Mouse (Mus musculus) MN1 (cell line): ENCODE results near the gene Lrmp.

Experiments
- DNase-seq: peaks from one replicate; pipeline ENCODE4 v3.0.0-alpha.2; 2016; ENCODE audit warnings: low spot score

The Lrmp gene

GRCm38 (mm10) chr6:145136831-145137230 lies 21.4 kb downstream of the Lrmp start:
- no peak for DNase-seq

- DNase-seq, result no peak
Measured at GRCm38 (mm10) chr6:145139236-145139635, 23.8 kb downstream of the Lrmp start.

GRCm38 (mm10) chr6:145139776-145140475 lies 24.5 kb downstream of the Lrmp start:
- no peak for DNase-seq

- no peak for DNase-seq
Measured at GRCm38 (mm10) chr6:145140706-145141105, 25.3 kb downstream of the Lrmp start.

GRCm38 (mm10) chr6:145141827-145142226 lies 26.4 kb downstream of the Lrmp start:
- DNase-seq, result no peak

GRCm38 (mm10) chr6:145145173-145145572 lies 29.7 kb downstream of the Lrmp start:
- no peak for DNase-seq

GRCm38 (mm10) chr6:145147716-145148115 lies 32.3 kb downstream of the Lrmp start:
- DNase-seq, result no peak

- no peak for DNase-seq
Measured at GRCm38 (mm10) chr6:145149054-145149453, 33.6 kb downstream of the Lrmp start.

GRCm38 (mm10) chr6:145158619-145159018 lies 43.2 kb downstream of the Lrmp start:
- DNase-seq, result no peak

GRCm38 (mm10) chr6:145160581-145160980 lies 45.1 kb downstream of the Lrmp start:
- DNase-seq, result no peak

- no peak for DNase-seq
Measured at GRCm38 (mm10) chr6:145171892-145172606, 56.6 kb downstream of the Lrmp start.

- peak; percentile 77 for DNase-seq
Measured at GRCm38 (mm10) chr6:145173781-145174191, 58.3 kb downstream of the Lrmp start.

- no peak for DNase-seq
Measured at GRCm38 (mm10) chr6:145175571-145175981, 60.1 kb downstream of the Lrmp start.

GRCm38 (mm10) chr6:145176474-145176873 lies 61.0 kb downstream of the Lrmp start:
- no peak for DNase-seq

GRCm38 (mm10) chr6:145179665-145180064 lies 64.2 kb downstream of the Lrmp start:
- peak; percentile 61 for DNase-seq

- DNase-seq, result no peak
Measured at GRCm38 (mm10) chr6:145182044-145182443, 66.6 kb downstream of the Lrmp start.

- no peak for DNase-seq
Measured at GRCm38 (mm10) chr6:145186096-145186495, 70.6 kb downstream of the Lrmp start.

- DNase-seq, result peak; percentile 86
Measured at GRCm38 (mm10) chr6:145187093-145188088, 71.9 kb downstream of the Lrmp start.

GRCm38 (mm10) chr6:145193038-145193437 lies 77.6 kb downstream of the Lrmp start:
- DNase-seq, result no peak

GRCm38 (mm10) chr6:145193446-145193845 lies 78.0 kb downstream of the Lrmp start:
- DNase-seq, result no peak

GRCm38 (mm10) chr6:145197949-145198686 lies 82.7 kb downstream of the Lrmp start:
- DNase-seq, result no peak
